Comparison of ENCODE assay signal across 11 mouse cellular contexts in genomic region chr15:27793284-27793683, GRCm38 (mm10).
DNase-seq lines count a peak whose midpoint lies in the region; ATAC-seq lines count a peak whose summit lies in the region.
"Had no signal": no experiment of that assay in that cellular context is flagged by ENCODE, and none has a peak within 500 bp of the region (broad histone marks: within the 10 kb centered on the region; RNA-seq: fewer than 3 reads in every experiment).

No protein-coding gene starts in this region.

- WGBS in intestine, embryonic 16.5 days: 57% methylated on average over 6 of the region's 6 CpGs
- 61% methylated on average over 6 of the region's 6 CpGs for WGBS in intestine, embryonic 15.5 days
- WGBS in embryonic facial prominence, embryonic 11.5 days: 30% methylated on average over 6 of the region's 6 CpGs
- 38% methylated on average over 6 of the region's 6 CpGs for WGBS in forebrain, embryonic 15.5 days
- WGBS in midbrain, embryonic 11.5 days: 70% methylated on average over 6 of the region's 6 CpGs

- no peak overlapping the region for H3K27ac ChIP-seq in intestine, embryonic 16.5 days (ENCODE audit: low read length)
- no peak overlapping the region for H3K27ac ChIP-seq in intestine, embryonic 15.5 days
- peak overlapping the region; percentile 49; the same call in 1 of the 2 replicates for H3K27ac ChIP-seq in embryonic facial prominence, embryonic 11.5 days (replicated peaks; ENCODE audit: low read depth, low read length)
- peak overlapping the region; percentile 59 for H3K27ac ChIP-seq in forebrain, embryonic 15.5 days (replicated peaks)
- no peak overlapping the region for H3K27ac ChIP-seq in midbrain, embryonic 11.5 days (ENCODE audit: low read depth, low read length)

- H3K36me3 ChIP-seq in intestine, embryonic 16.5 days (ENCODE audit: control insufficient read depth, insufficient read depth, low read length): 0 out of 2 replicates have a peak, but pooled peaks cover 5% of the 10 kb centered on the region
- no peaks in the 10 kb centered on the region for H3K36me3 ChIP-seq in intestine, embryonic 15.5 days
- no peaks in the 10 kb centered on the region for H3K36me3 ChIP-seq in embryonic facial prominence, embryonic 11.5 days (replicated peaks; ENCODE audit: control insufficient read depth, insufficient read depth, low read depth, low read length)
- no peaks in the 10 kb centered on the region for H3K36me3 ChIP-seq in forebrain, embryonic 15.5 days
- no peaks in the 10 kb centered on the region for H3K36me3 ChIP-seq in midbrain, embryonic 11.5 days (ENCODE audit: control insufficient read depth, insufficient read depth, low read length)

- 0 out of 2 replicates have a peak overlapping the region, but pooled peaks have one; percentile 1 for H3K9ac ChIP-seq in intestine, embryonic 16.5 days (ENCODE audit: low read depth, low read length)
- no peak overlapping the region for H3K9ac ChIP-seq in intestine, embryonic 15.5 days
- H3K9ac ChIP-seq in embryonic facial prominence, embryonic 11.5 days (replicated peaks; ENCODE audit: low read length): no peak overlapping the region
- 0 out of 2 replicates have a peak overlapping the region, but pooled peaks have one; percentile 3 for H3K9ac ChIP-seq in forebrain, embryonic 15.5 days (replicated peaks)
- H3K9ac ChIP-seq in midbrain, embryonic 11.5 days (ENCODE audit: low read length): no peak overlapping the region
- H3K9ac ChIP-seq: lung, embryonic 14.5 days had no signal

- peaks cover 42% of the 10 kb centered on the region for H3K4me1 ChIP-seq in intestine, embryonic 16.5 days (ENCODE audit: control insufficient read depth, insufficient read depth, low read length)
- peaks cover 39% of the 10 kb centered on the region for H3K4me1 ChIP-seq in intestine, embryonic 15.5 days (replicated peaks)
- peaks cover 18% of the 10 kb centered on the region for H3K4me1 ChIP-seq in embryonic facial prominence, embryonic 11.5 days (ENCODE audit: control insufficient read depth, insufficient read depth, low read length)
- H3K4me1 ChIP-seq in forebrain, embryonic 15.5 days: peaks cover 65% of the 10 kb centered on the region
- H3K4me1 ChIP-seq in midbrain, embryonic 11.5 days (ENCODE audit: control insufficient read depth, insufficient read depth, low read length): peaks cover 6% of the 10 kb centered on the region

- H3K27me3 ChIP-seq in intestine, embryonic 16.5 days (replicated peaks; ENCODE audit: control insufficient read depth, insufficient read depth, low read length): no peaks in the 10 kb centered on the region
- no peaks in the 10 kb centered on the region for H3K27me3 ChIP-seq in intestine, embryonic 15.5 days (replicated peaks)
- no peaks in the 10 kb centered on the region for H3K27me3 ChIP-seq in embryonic facial prominence, embryonic 11.5 days (ENCODE audit: control insufficient read depth, insufficient read depth, low read length)
- H3K27me3 ChIP-seq in forebrain, embryonic 15.5 days: no peaks in the 10 kb centered on the region
- H3K27me3 ChIP-seq in midbrain, embryonic 11.5 days (ENCODE audit: control insufficient read depth, insufficient read depth, low read length): no peaks in the 10 kb centered on the region
- H3K27me3 ChIP-seq: CH12.LX had no signal

- H3K4me2 ChIP-seq in intestine, embryonic 16.5 days (ENCODE audit: low read depth, low read length): no peak overlapping the region
- H3K4me2 ChIP-seq in intestine, embryonic 15.5 days (replicated peaks): no peak overlapping the region
- no peak overlapping the region for H3K4me2 ChIP-seq in embryonic facial prominence, embryonic 11.5 days (ENCODE audit: low read depth, low read length)
- H3K4me2 ChIP-seq in forebrain, embryonic 15.5 days (replicated peaks): no peak overlapping the region
- no peak overlapping the region for H3K4me2 ChIP-seq in midbrain, embryonic 11.5 days
- H3K4me2 ChIP-seq: lung, embryonic 14.5 days had no signal

- no peak for DNase-seq in embryonic facial prominence, embryonic 11.5 days (ENCODE audit: low spot score)
- peak; percentile 70 for DNase-seq in midbrain, embryonic 11.5 days (ENCODE audit: low spot score, missing footprints)
- no peak for DNase-seq in layer of hippocampus, adult 9-10 months (ENCODE audit: low spot score)
- no peak for DNase-seq in gastrocnemius, adult 18-20 months (ENCODE audit: low spot score)
- DNase-seq in spleen, postnatal 36 days (ENCODE audit: low spot score in 2 of 2): no peak
- DNase-seq: lung, embryonic 14.5 days had no signal

- no peaks in the 10 kb centered on the region for H3K9me3 ChIP-seq in intestine, embryonic 16.5 days (ENCODE audit: control insufficient read depth, low read length)
- no peaks in the 10 kb centered on the region for H3K9me3 ChIP-seq in intestine, embryonic 15.5 days
- no peaks in the 10 kb centered on the region for H3K9me3 ChIP-seq in embryonic facial prominence, embryonic 11.5 days (replicated peaks; ENCODE audit: control insufficient read depth, low read length)
- no peaks in the 10 kb centered on the region for H3K9me3 ChIP-seq in forebrain, embryonic 15.5 days
- no peaks in the 10 kb centered on the region for H3K9me3 ChIP-seq in midbrain, embryonic 11.5 days (ENCODE audit: control insufficient read depth, low read length)

- no peak for ATAC-seq in intestine, embryonic 16.5 days
- ATAC-seq in intestine, embryonic 15.5 days: no peak
- no peak for ATAC-seq in embryonic facial prominence, embryonic 11.5 days (replicated peaks; ENCODE audit: insufficient number of reproducible peaks, low FRiP score, low TSS enrichment, low read depth)
- no peak for ATAC-seq in forebrain, embryonic 15.5 days (replicated peaks)
- no peak for ATAC-seq in midbrain, embryonic 11.5 days (ENCODE audit: low FRiP score)
- ATAC-seq: intestine, postnatal 0 days had no signal

- H3K4me3 ChIP-seq in intestine, embryonic 16.5 days (ENCODE audit: low read length): no peak overlapping the region
- no peak overlapping the region for H3K4me3 ChIP-seq in intestine, embryonic 15.5 days (replicated peaks)
- no peak overlapping the region for H3K4me3 ChIP-seq in embryonic facial prominence, embryonic 11.5 days (ENCODE audit: low read depth, low read length)
- H3K4me3 ChIP-seq in forebrain, embryonic 15.5 days: no peak overlapping the region
- H3K4me3 ChIP-seq in midbrain, embryonic 11.5 days (ENCODE audit: low read depth, low read length): no peak overlapping the region

Comparison
In these comparisons a context has a peak if more than half of its experiments do, and no peak if none do; other contexts are left out.
1. H3K9ac ChIP-seq: peak in intestine, embryonic 16.5 days (single experiment) and forebrain, embryonic 15.5 days (single experiment); none in intestine, embryonic 15.5 days (single experiment), embryonic facial prominence, embryonic 11.5 days (single experiment) and midbrain, embryonic 11.5 days (single experiment).
2. H3K27ac ChIP-seq: peak in embryonic facial prominence, embryonic 11.5 days (single experiment) and forebrain, embryonic 15.5 days (single experiment); none in intestine, embryonic 16.5 days (single experiment), intestine, embryonic 15.5 days (single experiment) and midbrain, embryonic 11.5 days (single experiment).